Mouse (Mus musculus): ENCODE results near the gene Tacr1.

DNA sequence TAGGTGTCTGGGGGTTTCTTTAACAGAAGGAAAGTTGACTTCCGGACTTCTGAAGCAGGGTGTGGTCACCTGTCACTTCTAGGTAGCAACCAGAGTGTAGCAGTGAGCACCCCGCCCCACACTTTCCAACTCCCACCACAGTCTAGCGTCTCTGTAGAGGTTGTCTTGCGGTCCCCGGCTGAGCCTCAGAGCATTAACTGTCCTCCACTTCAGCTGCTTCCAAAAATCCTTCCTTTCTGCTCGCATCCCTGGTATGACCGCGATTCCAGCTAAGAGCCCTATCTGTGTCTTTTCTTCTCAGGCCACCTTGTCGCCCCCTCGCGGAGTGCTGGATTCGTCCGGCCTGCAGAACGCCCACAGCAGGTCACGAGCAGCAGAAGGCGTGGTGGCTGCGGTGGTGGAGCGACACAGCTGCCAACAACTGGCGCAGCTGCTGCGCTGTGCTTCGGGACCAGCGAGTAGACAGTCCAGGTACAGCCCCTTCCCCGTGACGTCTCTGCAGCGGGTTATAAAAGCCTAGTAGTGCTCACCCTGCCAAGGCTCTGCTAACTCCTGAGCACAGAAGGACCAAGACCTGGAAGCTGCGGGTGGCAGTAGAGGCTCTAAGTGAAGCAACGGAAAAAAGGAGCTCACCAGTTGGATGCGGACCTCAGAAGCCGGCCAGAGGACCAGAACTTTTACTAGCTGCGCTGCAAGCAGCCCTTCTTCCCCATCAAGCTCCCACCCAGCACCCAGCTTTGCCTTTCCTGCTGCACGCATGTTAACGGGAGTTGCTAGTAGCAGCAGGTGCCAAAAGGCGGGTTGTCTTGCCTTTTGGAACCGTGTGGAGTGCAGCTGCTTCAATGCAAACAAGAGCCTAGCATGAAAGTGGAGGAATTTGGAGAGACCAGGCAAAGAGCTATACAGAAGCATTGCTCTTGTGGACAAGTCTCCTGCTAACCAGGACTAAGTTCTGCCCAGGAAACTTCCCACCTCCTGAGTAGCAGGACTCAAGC is 664 bp downstream of the Tacr1 start:
- no peak for TF ChIP-seq CTCF (IDR thresholded peaks at IDR 0.05; ENCODE audit: control insufficient read depth, insufficient read depth, insufficient read length)
- no peak for TF ChIP-seq CEBPB (IDR thresholded peaks at IDR 0.05; ENCODE audit: low read depth)
- TF ChIP-seq MYOG (IDR thresholded peaks at IDR 0.05; ENCODE audit: control insufficient read depth, extremely low read depth, insufficient read length), result no peak
- no peak for TF ChIP-seq MAX (IDR thresholded peaks at IDR 0.05)
